Mouse (Mus musculus) forebrain, embryonic 11.5 days (tissue): ENCODE measurements around the gene Serpine2. TPM values are rescaled to one million over a fixed set of nuclear protein-coding genes. Genes with fewer than 3 reads are reported as not detected.

Experiments
- ATAC-seq: fragments of 200-750 bp; cut with Nextera tagmentation; replicated peaks from 2 replicates; pipeline ENCODE4 v1.8.0; 2017; ENCODE audit warnings: moderate TSS enrichment; ENCODE audit not compliant: low FRiP score
- DNase-seq: peaks from one replicate; pipeline ENCODE4 v3.0.0-alpha.2; 2017; ENCODE audit warnings: low spot score
- H3K27ac ChIP-seq: fragments of 300-500 bp; sonication (generic); 2 replicates; pipeline ENCODE4 v1.5.1; 2014; ENCODE audit warnings: low read depth, low read length
- H3K27me3 ChIP-seq: fragments of 300-500 bp; sonication (generic); 2 replicates; pipeline ENCODE4 v1.6.1; 2014; ENCODE audit warnings: mild to moderate bottlenecking, low read length, mixed read lengths; ENCODE audit not compliant: control insufficient read depth, insufficient read depth
- H3K36me3 ChIP-seq: fragments of 300-500 bp; sonication (generic); 2 replicates; pipeline ENCODE4 v1.6.1; 2014; ENCODE audit warnings: mild to moderate bottlenecking, low read length, moderate library complexity, mixed read lengths; ENCODE audit not compliant: control insufficient read depth, insufficient read depth
- H3K4me1 ChIP-seq: fragments of 300-500 bp; sonication (generic); replicated peaks from 2 replicates; pipeline ENCODE4 v1.6.1; 2014; ENCODE audit warnings: low read length, mixed read lengths; ENCODE audit not compliant: control insufficient read depth, insufficient read depth
- H3K4me2 ChIP-seq: fragments of 300-500 bp; sonication (generic); 2 replicates; pipeline ENCODE4 v1.6.1; 2014; ENCODE audit warnings: low read depth, mild to moderate bottlenecking, low read length, moderate library complexity, mixed read lengths; ENCODE audit not compliant: severe bottlenecking
- H3K4me3 ChIP-seq: fragments of 300-500 bp; sonication (generic); 2 replicates; pipeline ENCODE4 v1.5.1; 2014; ENCODE audit warnings: low read depth, low read length
- H3K9ac ChIP-seq: fragments of 300-500 bp; sonication (generic); 2 replicates; pipeline ENCODE4 v1.6.1; 2014; ENCODE audit warnings: low read length
- H3K9me3 ChIP-seq: fragments of 300-500 bp; sonication (generic); 2 replicates; pipeline ENCODE4 v1.6.1; 2016; ENCODE audit warnings: low read length, mixed read lengths; ENCODE audit not compliant: control insufficient read depth
- WGBS: fragments of 180-500 bp; shearing (Covaris S2); extraction: QIAGEN DNeasy Blood & Tissue Kit; methylation state at CpG from one replicate; pipeline ENCODE4 v1.1.7; 2014; 5-methylcytosine and 5-hydroxymethylcytosine counted together
- polyA plus RNA-seq: library from polyadenylated mRNA; unstranded; fragments of >200 nt; fragmentation: Nextera tagmentation; extraction: Ambion mirVana; gene quantifications from 2 replicates; pipeline ENCODE4 v1.2.1, GENCODE M21; 2014

Serpine2 gene
- polyA plus RNA-seq, 1 experiment from 2014 or later: 49.1 TPM

- Histone ChIP-seq H3K9ac (no peak overlapping the region), H3K4me1 (0 out of 2 replicates have a peak, but pooled peaks cover 5% of the 10 kb centered on the region), H3K4me2 (no peak overlapping the region), H3K4me3 (no peak overlapping the region), H3K27ac (no peak overlapping the region), H3K27me3 (no peaks in the 10 kb centered on the region), H3K36me3 (no peaks in the 10 kb centered on the region), H3K9me3 (no peaks in the 10 kb centered on the region)
- 78% methylated on average over 4 of the region's 4 CpGs for WGBS
- DNase-seq (no peak), ATAC-seq (no peak)
Observed at GRCm38 (mm10) chr1:79757597-79757996, 103.4 kb downstream of the Serpine2 start.

GRCm38 (mm10) chr1:79757161-79757560, 103.8 kb downstream of the Serpine2 start:
- 0 out of 2 replicates have a peak, but pooled peaks cover 5% of the 10 kb centered on the region for H3K4me1 ChIP-seq
- WGBS: 82% methylated on average over 7 of the region's 7 CpGs
- H3K4me3 ChIP-seq: no peak overlapping the region
- no peak for DNase-seq
- H3K9me3 ChIP-seq: no peaks in the 10 kb centered on the region
- no peaks in the 10 kb centered on the region for H3K36me3 ChIP-seq
- no peak overlapping the region for H3K9ac ChIP-seq
- no peak overlapping the region for H3K27ac ChIP-seq
- no peaks in the 10 kb centered on the region for H3K27me3 ChIP-seq
- H3K4me2 ChIP-seq: no peak overlapping the region
- no peak for ATAC-seq

GRCm38 (mm10) chr1:79756417-79756816, 104.6 kb downstream of the Serpine2 start:
- Histone ChIP-seq H3K9me3 (no peaks in the 10 kb centered on the region), H3K4me1 (0 out of 2 replicates have a peak, but pooled peaks cover 5% of the 10 kb centered on the region), H3K27ac (no peak overlapping the region), H3K4me3 (no peak overlapping the region), H3K4me2 (no peak overlapping the region), H3K36me3 (no peaks in the 10 kb centered on the region), H3K9ac (no peak overlapping the region), H3K27me3 (no peaks in the 10 kb centered on the region)
- DNase-seq: no peak
- 89% methylated on average over 5 of the region's 5 CpGs for WGBS
- ATAC-seq: no peak

GRCm38 (mm10) chr1:79755376-79755775, 105.6 kb downstream of the Serpine2 start:
- 74% methylated on average over 2 of the region's 2 CpGs for WGBS
- Histone ChIP-seq H3K27me3 (no peaks in the 10 kb centered on the region), H3K9me3 (no peaks in the 10 kb centered on the region), H3K4me2 (no peak overlapping the region), H3K9ac (no peak overlapping the region), H3K4me3 (no peak overlapping the region), H3K36me3 (no peaks in the 10 kb centered on the region), H3K27ac (no peak overlapping the region), H3K4me1 (0 out of 2 replicates have a peak, but pooled peaks cover 5% of the 10 kb centered on the region)
- DNase-seq (no peak), ATAC-seq (no peak)

GRCm38 (mm10) chr1:79754936-79755335, 106.0 kb downstream of the Serpine2 start:
- Histone ChIP-seq H3K4me1 (0 out of 2 replicates have a peak, but pooled peaks cover 2% of the 10 kb centered on the region), H3K9me3 (no peaks in the 10 kb centered on the region), H3K27ac (no peak overlapping the region), H3K4me2 (no peak overlapping the region), H3K36me3 (no peaks in the 10 kb centered on the region), H3K9ac (no peak overlapping the region), H3K4me3 (no peak overlapping the region), H3K27me3 (no peaks in the 10 kb centered on the region)
- ATAC-seq (no peak), DNase-seq (no peak)
- 87% methylated on average over 3 of the region's 3 CpGs for WGBS

GRCm38 (mm10) chr1:79753456-79753855, 107.5 kb downstream of the Serpine2 start:
- H3K36me3 ChIP-seq: no peaks in the 10 kb centered on the region
- H3K4me1 ChIP-seq: no peaks in the 10 kb centered on the region
- H3K27me3 ChIP-seq: no peaks in the 10 kb centered on the region
- H3K27ac ChIP-seq: no peak overlapping the region
- no peak overlapping the region for H3K4me3 ChIP-seq
- no peak for DNase-seq
- H3K9me3 ChIP-seq: no peaks in the 10 kb centered on the region
- H3K9ac ChIP-seq: no peak overlapping the region
- no peak for ATAC-seq
- no peak overlapping the region for H3K4me2 ChIP-seq
- WGBS: 90% methylated on average over 3 of the region's 3 CpGs

- ATAC-seq: no peak
- Histone ChIP-seq H3K27ac (no peak overlapping the region), H3K9me3 (no peaks in the 10 kb centered on the region), H3K4me2 (no peak overlapping the region), H3K36me3 (no peaks in the 10 kb centered on the region), H3K4me1 (no peaks in the 10 kb centered on the region), H3K27me3 (no peaks in the 10 kb centered on the region), H3K4me3 (no peak overlapping the region), H3K9ac (no peak overlapping the region)
- no peak for DNase-seq
- WGBS: 89% methylated on average over 4 of the region's 4 CpGs
Observed at GRCm38 (mm10) chr1:79752714-79753340, 108.2 kb downstream of the Serpine2 start.

GRCm38 (mm10) chr1:79752015-79752695, 108.8 kb downstream of the Serpine2 start:
- Histone ChIP-seq H3K9ac (no peak overlapping the region), H3K27me3 (no peaks in the 10 kb centered on the region), H3K4me2 (no peak overlapping the region), H3K9me3 (no peaks in the 10 kb centered on the region), H3K4me3 (no peak overlapping the region), H3K4me1 (no peaks in the 10 kb centered on the region), H3K27ac (no peak overlapping the region), H3K36me3 (no peaks in the 10 kb centered on the region)
- ATAC-seq (no peak), DNase-seq (no peak)
- WGBS: 84% methylated on average over 7 of the region's 7 CpGs

- no peak overlapping the region for H3K9ac ChIP-seq
- H3K4me1 ChIP-seq: no peaks in the 10 kb centered on the region
- no peak overlapping the region for H3K4me2 ChIP-seq
- DNase-seq: no peak
- no peak overlapping the region for H3K4me3 ChIP-seq
- WGBS: 82% methylated on average over 5 of the region's 5 CpGs
- no peaks in the 10 kb centered on the region for H3K9me3 ChIP-seq
- no peak overlapping the region for H3K27ac ChIP-seq
- H3K27me3 ChIP-seq: no peaks in the 10 kb centered on the region
- no peaks in the 10 kb centered on the region for H3K36me3 ChIP-seq
- ATAC-seq: no peak
Observed at GRCm38 (mm10) chr1:79751186-79751585, 109.8 kb downstream of the Serpine2 start.
